Mouse (Mus musculus): Measurements from ENCODE around the gene Sh3bgrl3. TPM values are rescaled to one million over a fixed set of nuclear protein-coding genes. Genes with fewer than 3 reads are reported as not detected.

Gene Sh3bgrl3
- total and polyA plus RNA-seq, 2 experiments, result 6.0 to 45.0 TPM

DNA sequence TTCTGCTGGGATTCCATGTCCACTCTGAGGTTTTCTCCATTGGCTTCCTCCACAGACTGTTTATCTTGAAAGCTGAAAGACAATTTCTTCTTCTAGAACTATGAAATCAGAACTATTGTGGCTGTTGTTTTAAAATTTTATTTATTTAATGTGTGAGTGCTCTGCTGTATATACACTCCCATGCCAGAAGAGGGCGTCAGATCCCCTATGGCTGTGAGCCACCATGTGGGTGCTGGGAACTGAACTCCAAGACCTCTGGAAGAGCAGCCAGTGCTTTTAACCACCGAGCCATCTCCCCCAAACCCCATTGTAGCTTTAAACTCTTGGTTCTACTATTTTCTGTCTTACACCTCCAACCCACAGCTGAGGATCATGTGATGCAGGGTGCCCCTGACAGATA lies 10.3 kb upstream of the Sh3bgrl3 start:
- H3K36me3 ChIP-seq (ENCODE audit: control insufficient read depth, insufficient read depth, low read length), result peaks cover 66% of the 10 kb centered on the region
- TF ChIP-seq POLR2A (IDR thresholded peaks at IDR 0.05; ENCODE audit: extremely low read depth, insufficient read depth, low read length), result no peak
- peak; percentile 47; the same call in 1 of the 2 replicates for TF ChIP-seq CTCF (IDR thresholded peaks at IDR 0.05; ENCODE audit: low read depth, low read length)
- no peaks in the 10 kb centered on the region for H3K4me1 ChIP-seq (ENCODE audit: control insufficient read depth, insufficient read depth, low read length)
- H3K9ac ChIP-seq (ENCODE audit: low read depth, low read length), result no peak overlapping the region
- H3K27ac ChIP-seq (replicated peaks; ENCODE audit: insufficient read depth, low read depth, low read length), result no peak overlapping the region
- no peaks in the 10 kb centered on the region for H3K27me3 ChIP-seq (ENCODE audit: control insufficient read depth, insufficient read depth, low read length)
- H3K4me3 ChIP-seq (ENCODE audit: insufficient read depth, low read depth, low read length), result no peak overlapping the region
- DNase-seq (ENCODE audit: extremely low read depth, low read depth, low spot score), result no peak
- 72% methylated on average over 2 of the region's 2 CpGs for WGBS
- H3K79me2 ChIP-seq (ENCODE audit: control insufficient read depth, insufficient read depth, low read length), result no peaks in the 10 kb centered on the region

DNA sequence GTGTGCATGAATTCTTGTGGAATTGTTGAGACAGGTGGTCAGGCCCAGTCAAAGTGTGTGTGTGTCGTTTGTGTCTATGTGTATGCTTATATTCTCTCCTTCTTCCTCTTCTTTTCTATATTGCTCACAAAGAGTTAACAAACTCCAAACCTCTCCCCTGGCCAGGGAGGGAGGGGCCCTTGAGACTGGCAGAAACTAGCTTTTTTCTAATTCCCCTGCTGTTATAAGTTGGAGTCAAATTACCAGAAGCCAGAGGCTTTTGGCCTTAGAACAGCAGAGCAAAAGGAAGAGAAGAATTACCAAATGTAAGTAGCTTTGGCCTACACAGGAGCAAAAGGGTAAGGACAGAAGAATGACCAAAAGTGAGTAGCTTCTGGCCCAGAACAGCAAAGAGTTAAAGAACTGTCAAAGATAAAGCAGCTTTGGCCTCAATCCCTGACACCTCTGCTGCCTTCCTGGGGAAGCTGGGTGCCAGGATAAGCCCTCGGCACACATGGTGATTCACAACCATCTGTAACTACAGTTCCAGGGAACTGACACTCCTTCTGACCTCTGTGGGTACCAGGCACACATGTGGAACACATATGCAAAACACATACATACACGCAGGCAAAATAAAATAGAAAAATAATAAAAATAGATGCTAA lies 7.8 kb upstream of the Sh3bgrl3 start:
- H3K27ac ChIP-seq (replicated peaks; ENCODE audit: insufficient read depth, low read depth, low read length), result no peak overlapping the region

DNA sequence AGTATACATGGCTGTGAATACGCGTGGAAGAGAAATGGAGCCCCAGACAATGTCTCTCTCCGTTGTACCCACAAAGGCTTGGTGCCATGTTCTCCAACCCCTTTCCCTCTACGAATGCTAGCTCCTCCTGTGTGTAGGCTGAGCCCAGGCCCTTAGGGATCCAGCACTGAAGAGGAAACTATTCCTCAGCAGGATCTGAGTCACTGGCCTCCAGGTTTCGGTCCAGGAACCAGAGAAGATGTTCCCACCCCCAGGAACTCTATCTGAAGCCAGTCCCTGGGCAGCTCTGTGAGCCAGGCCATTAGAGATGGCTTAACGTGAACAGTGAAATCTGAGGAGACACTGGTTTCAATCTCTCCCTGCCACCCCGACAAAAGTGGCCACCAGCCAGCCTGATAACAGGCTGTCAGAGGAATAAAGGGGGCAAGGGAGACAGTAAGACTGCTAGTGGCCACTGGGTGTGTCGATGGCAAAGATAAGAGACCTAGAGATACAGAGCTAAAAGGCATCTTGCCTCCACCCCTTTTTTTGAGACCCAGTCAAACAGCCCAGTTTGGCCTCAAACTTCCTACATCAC lies 4.0 kb upstream of the Sh3bgrl3 start:
- 76% methylated on average over 8 of the region's 8 CpGs for WGBS
- DNase-seq (ENCODE audit: extremely low read depth, low read depth, low spot score), result no peak
- H3K27ac ChIP-seq (replicated peaks; ENCODE audit: insufficient read depth, low read depth, low read length), result no peak overlapping the region
- H3K27me3 ChIP-seq (ENCODE audit: control insufficient read depth, insufficient read depth, low read length), result no peaks in the 10 kb centered on the region
- no peak overlapping the region for H3K9ac ChIP-seq (ENCODE audit: low read depth, low read length)
- no peaks in the 10 kb centered on the region for H3K79me2 ChIP-seq (ENCODE audit: control insufficient read depth, insufficient read depth, low read length)
- no peak overlapping the region for H3K4me3 ChIP-seq (ENCODE audit: insufficient read depth, low read depth, low read length)
- peaks cover 48% of the 10 kb centered on the region for H3K36me3 ChIP-seq (ENCODE audit: control insufficient read depth, insufficient read depth, low read length)
- H3K4me1 ChIP-seq (ENCODE audit: control insufficient read depth, insufficient read depth, low read length), result peaks cover 3% of the 10 kb centered on the region; the same call in 1 of the 2 replicates
- TF ChIP-seq CTCF (IDR thresholded peaks at IDR 0.05; ENCODE audit: low read depth, low read length) (no peak), POLR2A (IDR thresholded peaks at IDR 0.05; ENCODE audit: extremely low read depth, insufficient read depth, low read length) (no peak)

More for the DNA sequence above, 7.8 kb upstream of the Sh3bgrl3 start:
- DNase-seq (ENCODE audit: extremely low read depth, low read depth, low spot score), result no peak
- no peak for TF ChIP-seq CTCF (IDR thresholded peaks at IDR 0.05; ENCODE audit: low read depth, low read length)
- TF ChIP-seq POLR2A (IDR thresholded peaks at IDR 0.05; ENCODE audit: extremely low read depth, insufficient read depth, low read length), result no peak
- 74% methylated on average over 3 of the region's 3 CpGs for WGBS
- H3K36me3 ChIP-seq (ENCODE audit: control insufficient read depth, insufficient read depth, low read length), result peaks cover 57% of the 10 kb centered on the region
- no peaks in the 10 kb centered on the region for H3K79me2 ChIP-seq (ENCODE audit: control insufficient read depth, insufficient read depth, low read length)
- H3K27me3 ChIP-seq (ENCODE audit: control insufficient read depth, insufficient read depth, low read length), result no peaks in the 10 kb centered on the region
- no peak overlapping the region for H3K9ac ChIP-seq (ENCODE audit: low read depth, low read length)
- H3K4me1 ChIP-seq (ENCODE audit: control insufficient read depth, insufficient read depth, low read length), result no peaks in the 10 kb centered on the region
- no peak overlapping the region for H3K4me3 ChIP-seq (ENCODE audit: insufficient read depth, low read depth, low read length)

DNA sequence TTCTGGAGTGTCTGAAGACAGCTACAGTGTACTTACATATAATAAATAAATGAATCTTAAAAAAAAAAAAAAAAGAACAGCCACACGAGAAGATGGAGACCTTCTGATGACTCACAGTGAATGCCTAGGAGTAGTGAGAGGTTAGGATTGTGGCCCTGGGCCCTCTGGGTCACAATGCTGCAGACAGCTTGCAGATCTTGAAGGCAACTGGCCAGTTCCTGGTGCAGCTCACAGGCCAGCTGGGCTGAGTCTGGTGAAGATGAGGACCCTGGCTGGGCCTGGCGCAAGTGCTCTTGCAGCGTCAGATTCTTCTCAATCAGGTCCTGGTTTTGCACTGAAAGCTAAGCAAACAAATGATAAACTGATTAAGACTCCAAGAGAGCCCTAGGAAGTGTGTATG lies 3.5 kb upstream of the Sh3bgrl3 start:
- no peaks in the 10 kb centered on the region for H3K79me2 ChIP-seq (ENCODE audit: control insufficient read depth, insufficient read depth, low read length)
- peaks cover 43% of the 10 kb centered on the region for H3K36me3 ChIP-seq (ENCODE audit: control insufficient read depth, insufficient read depth, low read length)
- WGBS, result 82% methylated on average over 3 of the region's 3 CpGs
- no peaks in the 10 kb centered on the region for H3K27me3 ChIP-seq (ENCODE audit: control insufficient read depth, insufficient read depth, low read length)
- H3K4me3 ChIP-seq (ENCODE audit: insufficient read depth, low read depth, low read length), result no peak overlapping the region
- no peak overlapping the region for H3K27ac ChIP-seq (replicated peaks; ENCODE audit: insufficient read depth, low read depth, low read length)
- no peak overlapping the region for H3K9ac ChIP-seq (ENCODE audit: low read depth, low read length)
- no peak for TF ChIP-seq CTCF (IDR thresholded peaks at IDR 0.05; ENCODE audit: low read depth, low read length)
- no peak for TF ChIP-seq POLR2A (IDR thresholded peaks at IDR 0.05; ENCODE audit: extremely low read depth, insufficient read depth, low read length)
- peaks cover 3% of the 10 kb centered on the region; the same call in 1 of the 2 replicates for H3K4me1 ChIP-seq (ENCODE audit: control insufficient read depth, insufficient read depth, low read length)
- DNase-seq (ENCODE audit: extremely low read depth, low read depth, low spot score), result no peak

- TF ChIP-seq CTCF (IDR thresholded peaks at IDR 0.05; ENCODE audit: low read depth, low read length) (no peak), POLR2A (IDR thresholded peaks at IDR 0.05; ENCODE audit: extremely low read depth, insufficient read depth, low read length) (no peak)
- Histone ChIP-seq H3K4me1 (ENCODE audit: control insufficient read depth, insufficient read depth, low read length) (peaks cover 3% of the 10 kb centered on the region; the same call in 1 of the 2 replicates), H3K4me3 (ENCODE audit: insufficient read depth, low read depth, low read length) (no peak overlapping the region), H3K27ac (replicated peaks; ENCODE audit: insufficient read depth, low read depth, low read length) (0 out of 2 replicates have a peak overlapping the region, but pooled peaks have one; percentile 5), H3K9ac (ENCODE audit: low read depth, low read length) (no peak overlapping the region), H3K36me3 (ENCODE audit: control insufficient read depth, insufficient read depth, low read length) (peaks cover 24% of the 10 kb centered on the region), H3K79me2 (ENCODE audit: control insufficient read depth, insufficient read depth, low read length) (no peaks in the 10 kb centered on the region), H3K27me3 (ENCODE audit: control insufficient read depth, insufficient read depth, low read length) (no peaks in the 10 kb centered on the region)
- WGBS, result 69% methylated on average over 6 of the region's 6 CpGs
- no peak for DNase-seq (ENCODE audit: extremely low read depth, low read depth, low spot score)
Observed at GRCm38 (mm10) chr4:134129482-134129881, 893 bp upstream of the Sh3bgrl3 start.

GRCm38 (mm10) chr4:134128983-134129362 lies 384 bp upstream of the Sh3bgrl3 start:
- no peak for DNase-seq (ENCODE audit: extremely low read depth, low read depth, low spot score)
- TF ChIP-seq CTCF (IDR thresholded peaks at IDR 0.05; ENCODE audit: low read depth, low read length) (no peak), POLR2A (IDR thresholded peaks at IDR 0.05; ENCODE audit: extremely low read depth, insufficient read depth, low read length) (no peak)
- peaks cover 3% of the 10 kb centered on the region; the same call in 1 of the 2 replicates for H3K4me1 ChIP-seq (ENCODE audit: control insufficient read depth, insufficient read depth, low read length)
- 19% methylated on average over 14 of the region's 14 CpGs for WGBS
- H3K4me3 ChIP-seq (ENCODE audit: insufficient read depth, low read depth, low read length), result peak overlapping the region; percentile 79
- H3K27me3 ChIP-seq (ENCODE audit: control insufficient read depth, insufficient read depth, low read length), result no peaks in the 10 kb centered on the region
- peak overlapping the region; percentile 52 for H3K9ac ChIP-seq (ENCODE audit: low read depth, low read length)
- H3K36me3 ChIP-seq (ENCODE audit: control insufficient read depth, insufficient read depth, low read length), result peaks cover 19% of the 10 kb centered on the region
- peak overlapping the region; percentile 19; the same call in 1 of the 2 replicates for H3K27ac ChIP-seq (replicated peaks; ENCODE audit: insufficient read depth, low read depth, low read length)
- no peaks in the 10 kb centered on the region for H3K79me2 ChIP-seq (ENCODE audit: control insufficient read depth, insufficient read depth, low read length)
